Mouse (Mus musculus) ES-E14 (cell line): ENCODE measurements around the gene Rab4a. TPM values are rescaled to one million over a fixed set of nuclear protein-coding genes. Genes with fewer than 3 reads are reported as not detected.

Source experiments
- DNase-seq: peaks from one replicate; pipeline ENCODE4 v3.0.0-alpha.2; 2013; ENCODE audit warnings: low read depth, low spot score
- H3K27ac ChIP-seq: 2 replicates; pipeline ENCODE4 v1.5.1; 2012; ENCODE audit warnings: low read depth, mild to moderate bottlenecking, low read length, moderate library complexity, mixed read lengths; ENCODE audit not compliant: poor library complexity, insufficient read depth, severe bottlenecking
- H3K36me3 ChIP-seq: 2 replicates; pipeline ENCODE4 v1.6.1; 2012; ENCODE audit warnings: mild to moderate bottlenecking, low read length, moderate library complexity, mixed read lengths; ENCODE audit not compliant: control insufficient read depth, poor library complexity, insufficient read depth, severe bottlenecking
- H3K4me1 ChIP-seq, 2 experiments: fragments of 150-350 bp in 1 of 2; sonication (generic) in 1 of 2; 2 replicates each; pipeline ENCODE4 v1.6.1; 2012; ENCODE audit warnings: low read length in 2 of 2, mild to moderate bottlenecking in 1 of 2, mixed read lengths in 1 of 2; ENCODE audit not compliant: control insufficient read depth in 2 of 2, insufficient read depth in 2 of 2, poor library complexity in 1 of 2
- H3K4me3 ChIP-seq, 2 experiments: fragments of 150-350 bp in 1 of 2; sonication (generic) in 1 of 2; 2 replicates each; pipeline ENCODE4 v1.5.1; 2012; ENCODE audit warnings: low read length in 2 of 2, low read depth in 1 of 2, mild to moderate bottlenecking in 1 of 2, mixed read lengths in 1 of 2; ENCODE audit not compliant: insufficient read depth in 1 of 2, poor library complexity in 1 of 2, severe bottlenecking in 1 of 2
- H3K9ac ChIP-seq: 2 replicates; pipeline ENCODE4 v1.6.1; 2012; ENCODE audit warnings: low read depth, mild to moderate bottlenecking, low read length, mixed read lengths; ENCODE audit not compliant: poor library complexity, insufficient read depth, severe bottlenecking
- H3K9me3 ChIP-seq: fragments of 150-350 bp; sonication (generic); 2 replicates; pipeline ENCODE4 v1.6.1; 2012; ENCODE audit warnings: low read depth, mild to moderate bottlenecking, low read length; ENCODE audit not compliant: control insufficient read depth, insufficient read depth
- CHD2 ChIP-seq: IDR thresholded peaks from 2 replicates; pipeline ENCODE4 v1.6.1; 2014; ENCODE audit warnings: mild to moderate bottlenecking, low read depth, low read length, inconsistent platforms
- HCFC1 ChIP-seq: IDR thresholded peaks from 2 replicates; pipeline ENCODE4 v1.6.1; 2012; ENCODE audit warnings: low read length, inconsistent platforms, borderline replicate concordance; ENCODE audit not compliant: insufficient read depth
- MAFK ChIP-seq: IDR thresholded peaks from 2 replicates; pipeline ENCODE4 v1.6.1; 2014; ENCODE audit warnings: mild to moderate bottlenecking, low read depth, low read length, inconsistent platforms; ENCODE audit not compliant: insufficient read depth
- ZC3H11A ChIP-seq: IDR thresholded peaks from 2 replicates; pipeline ENCODE4 v1.6.1; 2012; ENCODE audit warnings: low read depth, mild to moderate bottlenecking, inconsistent platforms, low read length, borderline replicate concordance
- ZNF384 ChIP-seq: IDR thresholded peaks from 2 replicates; pipeline ENCODE4 v1.6.1; 2012; ENCODE audit warnings: low read depth, low read length, inconsistent platforms
- in situ Hi-C, 2 experiments: fragments of 600-800 bp; cut with MboI; formaldehyde crosslinking; loops; one replicate each; pipeline ENCODE4 v1.15.1; 2025; ENCODE audit warnings: low sequenced_read_pairs in 2 of 2, inconsistent platforms in 1 of 2; ENCODE audit not compliant: unreplicated experiment in 2 of 2
- total RNA-seq: library from RNA; depleted of rRNA; stranded (reverse); fragments of 300-350 nt; gene quantifications from 2 replicates; pipeline ENCODE4 v1.2.3, GENCODE M21; 2012

Rab4a gene
- total RNA-seq, 1 experiment = 29.6 TPM

- no peak overlapping the region for H3K4me3 ChIP-seq
- no peak overlapping the region for H3K27ac ChIP-seq
- in situ Hi-C loops = no loop called here
- no peaks in the 10 kb centered on the region for H3K4me1 ChIP-seq
- H3K9ac ChIP-seq = no peak overlapping the region
- H3K36me3 ChIP-seq = no peaks in the 10 kb centered on the region
- no peak for TF ChIP-seq CHD2
- TF ChIP-seq HCFC1 = no peak
- no peak for TF ChIP-seq MAFK
- TF ChIP-seq ZC3H11A = no peak
- TF ChIP-seq ZNF384 = no peak
- no peak for DNase-seq
- no peaks in the 10 kb centered on the region for H3K9me3 ChIP-seq
Observed at GRCm38 (mm10) chr8:123799885-123800284, 5.9 kb upstream of the Rab4a start.

- Histone ChIP-seq H3K27ac (no peak overlapping the region), H3K9me3 (no peaks in the 10 kb centered on the region), H3K4me3 (no peak overlapping the region), H3K4me1 (no peaks in the 10 kb centered on the region), H3K9ac (no peak overlapping the region), H3K36me3 (no peaks in the 10 kb centered on the region)
- no peak for DNase-seq
- in situ Hi-C loops = no loop called here
- no peak for TF ChIP-seq CHD2
- no peak for TF ChIP-seq HCFC1
- TF ChIP-seq ZC3H11A = no peak
- TF ChIP-seq MAFK = no peak
- TF ChIP-seq ZNF384 = no peak
Observed at GRCm38 (mm10) chr8:123800867-123801266, 4.9 kb upstream of the Rab4a start.

GRCm38 (mm10) chr8:123801538-123801937 lies 4.2 kb upstream of the Rab4a start:
- H3K4me3 ChIP-seq = no peak overlapping the region
- H3K4me1 ChIP-seq = no peaks in the 10 kb centered on the region
- in situ Hi-C loops = no loop called here
- H3K9ac ChIP-seq = no peak overlapping the region
- TF ChIP-seq CHD2 (no peak), HCFC1 (no peak), ZC3H11A (no peak), ZNF384 (no peak), MAFK (no peak)
- no peak for DNase-seq
- H3K9me3 ChIP-seq = no peaks in the 10 kb centered on the region
- no peak overlapping the region for H3K27ac ChIP-seq
- no peaks in the 10 kb centered on the region for H3K36me3 ChIP-seq

- in situ Hi-C loops = no loop called here
- TF ChIP-seq ZNF384 (no peak), MAFK (no peak), HCFC1 (no peak), ZC3H11A (no peak), CHD2 (no peak)
- H3K4me1 ChIP-seq = peaks cover 9% of the 10 kb centered on the region in 2 experiments; a peak in 2 of 4 replicates
Observed at GRCm38 (mm10) chr8:123803639-123804038, 2.1 kb upstream of the Rab4a start.

GRCm38 (mm10) chr8:123804586-123804985 lies 1.2 kb upstream of the Rab4a start:
- no peaks in the 10 kb centered on the region for H3K36me3 ChIP-seq
- in situ Hi-C loops = no loop called here

More at GRCm38 (mm10) chr8:123803639-123804038, 2.1 kb upstream of the Rab4a start:
- H3K4me3 ChIP-seq = no peak overlapping the region
- H3K36me3 ChIP-seq = no peaks in the 10 kb centered on the region
- DNase-seq = no peak
- H3K9ac ChIP-seq = no peak overlapping the region
- no peaks in the 10 kb centered on the region for H3K9me3 ChIP-seq
- H3K27ac ChIP-seq = no peak overlapping the region

More at GRCm38 (mm10) chr8:123804586-123804985, 1.2 kb upstream of the Rab4a start:
- no peaks in the 10 kb centered on the region for H3K9me3 ChIP-seq
- no peak overlapping the region for H3K9ac ChIP-seq
- H3K27ac ChIP-seq = no peak overlapping the region
- DNase-seq = no peak
- no peak for TF ChIP-seq ZC3H11A
- TF ChIP-seq CHD2 = no peak
- no peak for TF ChIP-seq HCFC1
- no peak for TF ChIP-seq MAFK
- no peak for TF ChIP-seq ZNF384
- H3K4me1 ChIP-seq = peaks cover 12 to 16% of the 10 kb centered on the region in 2 experiments; a peak in 3 of 4 replicates
- no peak overlapping the region for H3K4me3 ChIP-seq
